Mouse (Mus musculus) brain, embryonic 14.5 days (tissue): ENCODE data around the gene Tmem182. TPM values are rescaled to one million over a fixed set of nuclear protein-coding genes. Genes with fewer than 3 reads are reported as not detected.

ENCODE experiments used
- DNase-seq: peaks from one replicate; pipeline ENCODE4 v3.0.0-alpha.2; 2011; ENCODE audit warnings: low read depth
- CTCF ChIP-seq: fragments of 200-500 bp; IDR thresholded peaks from 2 replicates; pipeline ENCODE4 v1.5.1; 2012; ENCODE audit warnings: inconsistent platforms, mild to moderate bottlenecking, moderate library complexity, borderline replicate concordance; ENCODE audit not compliant: insufficient read depth, insufficient read length; ENCODE audit errors: extremely low read depth
- POLR2A ChIP-seq: fragments of 200-500 bp; IDR thresholded peaks from 2 replicates; pipeline ENCODE4 v1.6.1; 2012; ENCODE audit warnings: mild to moderate bottlenecking, inconsistent platforms, borderline replicate concordance; ENCODE audit not compliant: poor library complexity, insufficient read depth, insufficient read length, severe bottlenecking; ENCODE audit errors: extremely low read depth
- polyA plus RNA-seq: library from polyadenylated mRNA; depleted of rRNA; stranded (reverse); fragments of >200 nt; gene quantifications from 2 replicates; pipeline ENCODE4 v1.2.3, GENCODE M21; 2012; rRNA removed

Gene Tmem182
- polyA plus RNA-seq, 1 experiment = 0.05 TPM

DNA sequence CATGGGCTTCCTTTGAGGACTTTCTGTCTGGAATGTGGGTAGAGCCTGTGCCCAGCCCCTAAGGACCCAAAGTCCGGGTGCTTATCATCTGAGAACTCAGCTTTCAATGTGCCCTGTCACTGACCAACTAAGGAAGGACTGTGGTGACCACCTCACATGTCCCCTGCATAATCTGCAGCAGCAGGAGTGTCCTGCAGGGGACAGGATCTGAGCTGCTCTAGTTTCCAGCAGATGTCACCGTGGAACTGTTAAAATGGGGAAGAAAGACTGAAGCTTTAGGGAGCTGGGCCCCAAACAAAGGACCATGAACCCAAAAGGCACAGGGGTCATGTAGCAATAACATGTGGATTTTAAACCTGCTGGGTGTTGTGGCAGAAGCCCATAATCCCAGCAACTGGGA lies 75.1 kb downstream of the Tmem182 start:
- no peak for TF ChIP-seq POLR2A
- peak; percentile 20; the same call in 1 of the 2 replicates for TF ChIP-seq CTCF
- DNase-seq = no peak

DNA sequence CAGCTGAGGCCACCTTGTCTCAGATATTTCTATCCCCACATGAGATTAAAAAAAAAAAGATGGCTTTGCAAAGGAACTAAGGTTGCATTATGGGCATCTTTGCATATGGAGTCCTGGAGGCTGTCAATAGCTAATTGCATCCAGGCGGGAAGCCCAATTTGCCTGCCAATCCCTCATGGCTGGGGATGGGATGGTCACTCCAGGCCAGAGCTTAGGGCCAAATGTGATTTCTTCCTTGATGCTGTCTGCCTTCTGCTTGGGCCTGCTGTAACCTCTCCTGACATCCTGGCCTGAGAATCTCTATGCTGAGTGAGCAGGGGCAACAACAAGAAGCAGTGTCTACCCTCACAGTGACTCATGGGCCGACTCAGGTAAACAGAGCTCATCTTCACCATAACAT lies 78.5 kb downstream of the Tmem182 start:
- no peak for TF ChIP-seq POLR2A
- TF ChIP-seq CTCF = no peak
- DNase-seq = no peak

DNA sequence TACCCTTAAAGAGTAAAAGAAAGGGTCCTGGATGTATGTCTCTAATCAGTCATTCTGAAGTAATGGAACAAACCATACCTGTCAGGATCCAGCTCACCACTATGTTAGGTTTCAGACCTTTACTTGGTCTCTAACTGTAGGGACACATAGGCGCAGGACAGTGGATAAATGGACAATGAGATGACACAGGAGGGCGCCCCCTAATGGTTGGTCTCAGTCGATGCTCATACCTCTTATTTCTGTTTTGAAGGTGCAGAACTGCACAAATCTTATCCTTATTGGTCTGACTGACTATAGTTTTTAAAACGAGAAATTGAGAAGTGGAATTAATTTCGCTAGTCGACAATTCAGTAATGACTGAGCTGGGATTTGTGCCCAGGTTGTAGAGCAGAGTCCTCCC lies 79.5 kb downstream of the Tmem182 start:
- TF ChIP-seq CTCF (peak; percentile 27; the same call in 1 of the 2 replicates), POLR2A (no peak)
- DNase-seq = no peak

DNA sequence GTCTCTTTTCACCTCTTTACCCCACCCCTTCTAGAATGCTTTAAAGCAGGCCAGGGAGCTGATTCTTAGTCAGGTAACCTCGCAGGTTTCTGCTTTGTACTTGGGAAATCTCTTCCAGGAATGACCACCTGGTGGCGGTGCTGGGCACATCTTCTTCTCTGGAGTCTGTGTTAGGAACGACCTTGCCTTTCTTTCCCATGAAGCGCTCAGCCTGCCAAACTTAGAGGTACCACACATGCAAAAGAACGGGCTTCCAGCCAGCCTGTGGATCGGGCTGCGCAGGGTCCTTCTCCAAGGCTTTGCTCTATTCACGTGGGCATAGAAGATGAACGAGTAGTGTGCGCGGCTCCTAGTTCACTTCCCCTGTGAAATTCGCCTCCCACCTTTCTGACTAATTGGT lies 82.3 kb downstream of the Tmem182 start:
- TF ChIP-seq POLR2A (no peak), CTCF (peak; percentile 77)
- DNase-seq = peak; percentile 92

DNA sequence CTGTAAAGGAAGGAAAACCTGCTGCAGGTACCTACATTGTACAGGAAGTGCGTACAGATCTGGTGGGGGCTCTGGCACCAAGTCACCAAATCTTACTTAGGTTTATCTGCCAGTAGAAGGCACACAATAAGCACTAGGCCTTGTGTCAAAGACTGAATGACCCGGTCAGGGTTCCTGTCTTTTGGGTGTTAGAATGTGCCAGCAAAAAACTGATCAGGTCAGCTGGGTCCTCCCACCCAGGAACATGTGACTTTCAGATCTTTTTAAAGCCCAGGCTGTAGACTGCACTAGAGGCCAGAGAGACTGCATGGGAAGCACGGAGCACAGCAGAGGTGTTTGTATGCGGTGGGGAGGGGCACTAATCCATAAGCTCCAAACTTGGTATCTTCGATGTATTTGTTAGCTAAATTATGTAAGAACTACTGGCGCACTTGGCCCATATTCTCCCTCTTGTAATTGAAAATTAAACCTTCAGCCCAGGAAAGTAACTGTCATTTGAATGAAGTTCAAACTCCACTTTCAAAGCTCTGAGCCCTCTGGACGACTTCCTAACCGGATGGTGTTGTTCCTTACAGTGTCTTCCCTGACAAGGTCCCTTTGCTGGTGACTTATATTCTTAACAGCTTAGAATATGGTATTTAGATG lies 83.1 kb downstream of the Tmem182 start:
- DNase-seq = no peak
- TF ChIP-seq CTCF (no peak), POLR2A (no peak)

DNA sequence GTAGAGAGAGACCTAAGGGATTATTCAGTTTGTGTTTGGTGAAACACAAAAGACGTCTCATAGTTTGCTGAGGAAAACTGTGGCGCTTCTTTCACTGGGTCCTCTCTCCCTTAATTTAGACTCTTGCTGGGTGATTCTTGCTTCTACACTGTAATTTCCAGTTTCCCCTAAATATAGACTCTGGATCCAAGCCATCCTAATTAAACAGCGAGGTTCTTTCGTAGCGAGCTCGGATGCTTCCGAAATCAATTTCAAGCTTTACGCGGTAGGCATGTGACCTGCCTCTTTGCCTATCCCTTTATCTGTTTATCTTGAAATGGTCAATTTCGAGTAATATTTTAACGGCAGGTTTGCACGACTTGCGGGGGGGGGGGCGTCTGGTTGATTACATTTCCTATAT lies 84.2 kb downstream of the Tmem182 start:
- TF ChIP-seq POLR2A (no peak), CTCF (no peak)
- DNase-seq = peak; percentile 67

DNA sequence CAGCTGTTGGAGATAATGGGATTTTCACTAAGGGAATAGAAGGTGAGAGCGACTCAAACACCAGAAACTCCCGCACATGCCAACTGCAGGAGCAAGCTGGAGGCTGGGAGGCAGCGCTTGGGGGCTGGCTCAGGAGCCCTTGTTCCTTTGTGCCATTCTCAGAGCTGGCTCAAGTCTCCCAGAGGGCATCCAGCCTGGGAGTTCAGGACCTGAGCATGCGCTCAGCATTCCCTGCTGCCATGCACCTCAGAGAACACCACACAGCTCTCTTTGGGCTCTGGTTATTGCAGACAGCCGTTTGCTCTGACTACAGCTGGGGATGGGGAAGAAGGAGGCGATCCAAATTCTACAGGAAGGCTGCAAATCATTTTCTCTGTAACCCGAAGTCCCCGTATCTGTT lies 84.8 kb downstream of the Tmem182 start:
- TF ChIP-seq CTCF = no peak
- TF ChIP-seq POLR2A = no peak
- DNase-seq = peak; percentile 74

DNA sequence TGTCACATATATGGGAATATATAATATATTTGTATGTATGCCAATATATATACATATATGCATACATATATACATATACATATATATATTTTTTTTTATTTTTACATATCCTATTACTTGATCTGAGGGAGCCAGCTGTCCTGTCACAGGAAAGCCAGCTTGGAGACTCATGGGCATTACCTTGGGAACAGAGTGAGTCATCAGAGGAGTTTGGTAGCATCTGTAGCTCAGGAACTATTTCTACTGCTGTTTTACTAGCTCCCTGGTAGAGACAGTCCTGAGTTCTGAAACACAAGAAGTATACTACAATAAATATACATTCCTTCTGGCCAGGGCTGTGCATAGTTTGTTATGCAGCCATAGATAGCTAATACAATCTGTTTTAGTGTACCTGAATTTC lies 98.3 kb downstream of the Tmem182 start:
- TF ChIP-seq POLR2A (no peak), CTCF (no peak)
- no peak for DNase-seq

Other genes with a start within 250 kb of the Tmem182 start
- 0.07 and 0.16 TPM in 2 replicates for gene Slc9a4, start 225.5 kb upstream of the Tmem182 start, polyA plus RNA-seq
- gene Slc9a2, start 125.0 kb upstream of the Tmem182 start, polyA plus RNA-seq = 0.26 and 0.38 TPM in 2 replicates
- 2.6 and 3.9 TPM in 2 replicates for gene Mfsd9, start 14.9 kb upstream of the Tmem182 start, polyA plus RNA-seq